Mouse (Mus musculus) limb, embryonic 13.5 days (tissue): ENCODE data around the gene Sh3pxd2b. TPM values are rescaled to one million over a fixed set of nuclear protein-coding genes. Genes with fewer than 3 reads are reported as not detected.
"Not testable (repeated sequence)": the region's sequence is repeated elsewhere in the genome, so short reads cannot be mapped to it uniquely, and the experiment has no call there.

Source experiments
- ATAC-seq: fragments of 200-750 bp; cut with Nextera tagmentation; 2 replicates; pipeline ENCODE4 v1.8.0; 2017; ENCODE audit warnings: low read depth, moderate number of reproducible peaks, moderate TSS enrichment; ENCODE audit not compliant: low FRiP score
- H3K27ac ChIP-seq: fragments of 300-500 bp; sonication (generic); 2 replicates; pipeline ENCODE4 v1.5.1; 2015; ENCODE audit warnings: inconsistent platforms, mild to moderate bottlenecking, moderate library complexity
- H3K27me3 ChIP-seq: fragments of 300-500 bp; sonication (generic); 2 replicates; pipeline ENCODE4 v1.6.1; 2015; ENCODE audit warnings: mild to moderate bottlenecking, inconsistent platforms
- H3K36me3 ChIP-seq: fragments of 300-500 bp; sonication (generic); 2 replicates; pipeline ENCODE4 v1.6.1; 2015; ENCODE audit warnings: inconsistent platforms, mild to moderate bottlenecking, moderate library complexity
- H3K4me1 ChIP-seq: fragments of 300-500 bp; sonication (generic); 2 replicates; pipeline ENCODE4 v1.6.1; 2015; ENCODE audit warnings: inconsistent platforms
- H3K4me2 ChIP-seq: fragments of 300-500 bp; sonication (generic); replicated peaks from 2 replicates; pipeline ENCODE4 v1.6.1; 2015; ENCODE audit warnings: inconsistent platforms, mild to moderate bottlenecking, moderate library complexity
- H3K4me3 ChIP-seq: fragments of 300-500 bp; sonication (generic); 2 replicates; pipeline ENCODE4 v1.5.1; 2015; ENCODE audit warnings: moderate library complexity, mild to moderate bottlenecking, inconsistent platforms
- H3K9ac ChIP-seq: fragments of 300-500 bp; sonication (generic); 2 replicates; pipeline ENCODE4 v1.6.1; 2015; ENCODE audit warnings: mild to moderate bottlenecking, inconsistent platforms
- H3K9me3 ChIP-seq: fragments of 300-500 bp; sonication (generic); 2 replicates; pipeline ENCODE4 v1.6.1; 2016; ENCODE audit warnings: inconsistent platforms
- WGBS: fragments of 180-500 bp; shearing (Covaris S2); methylation state at CpG from one replicate; pipeline ENCODE4 v1.1.7; 2015; 5-methylcytosine and 5-hydroxymethylcytosine counted together
- polyA plus RNA-seq: library from polyadenylated mRNA; unstranded; fragments of >200 nt; fragmentation: Nextera tagmentation; extraction: Ambion mirVana; gene quantifications from 2 replicates; pipeline ENCODE4 v1.2.1, GENCODE M21; 2015

Gene Sh3pxd2b
- polyA plus RNA-seq, result 25.9 and 31.3 TPM in 2 replicates

DNA sequence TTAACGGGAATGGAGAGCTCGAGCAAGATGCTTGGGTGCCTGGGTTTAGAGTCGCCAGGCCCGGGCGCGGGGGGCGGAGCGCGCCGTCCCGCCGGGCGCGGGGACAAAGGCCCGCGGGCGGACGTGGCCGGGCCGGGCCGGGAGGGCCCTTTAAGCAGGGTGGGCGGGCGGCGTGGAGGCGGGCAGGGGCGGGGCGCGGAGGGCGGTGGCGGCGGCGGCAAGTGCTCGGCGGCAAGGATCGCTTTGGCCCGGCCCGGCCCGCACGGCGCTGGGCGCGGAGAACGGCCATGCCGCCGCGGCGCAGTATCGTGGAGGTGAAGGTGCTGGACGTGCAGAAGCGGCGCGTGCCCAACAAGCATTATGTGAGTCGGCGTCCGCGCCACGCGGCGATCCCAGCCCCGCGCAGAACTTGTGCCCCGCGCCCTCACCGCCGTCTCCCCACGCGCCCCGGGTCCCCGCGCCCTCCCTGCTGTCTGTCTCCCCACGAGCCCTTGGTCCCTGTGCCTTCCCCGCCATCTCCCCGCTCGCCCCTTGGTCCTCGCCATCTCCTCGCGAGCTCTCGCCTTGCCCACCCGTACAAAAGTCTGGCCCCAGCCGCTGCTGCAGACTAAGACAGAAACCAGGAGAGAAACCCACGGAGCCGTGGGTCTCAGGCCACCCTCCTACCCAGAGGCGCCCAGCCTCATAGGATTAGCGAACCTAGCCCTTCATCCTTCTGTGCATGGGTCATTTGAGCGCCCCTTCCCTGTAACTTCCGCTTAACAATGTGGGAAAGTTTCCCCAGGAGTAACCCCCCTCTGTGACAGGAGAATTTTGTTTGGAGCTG is at the start of gene Sh3pxd2b:
TSS of gene Sh3pxd2b (plus strand) at position 214 of the 826 bp plus-strand sequence.
- WGBS, result under 1% methylated on average over 50 of the region's 86 CpGs
- Histone ChIP-seq H3K9me3 (no peaks in the 10 kb centered on the region), H3K9ac (peak within 1 kb of the TSS; percentile 96), H3K4me1 (peaks cover 37% of the 10 kb centered on the region), H3K27ac (peak within 1 kb of the TSS; percentile 87), H3K36me3 (peaks cover 25% of the 10 kb centered on the region), H3K27me3 (no peaks in the 10 kb centered on the region), H3K4me3 (peak within 1 kb of the TSS; percentile 87), H3K4me2 (peak within 1 kb of the TSS; percentile 95)
- ATAC-seq, result peak; percentile 75

DNA sequence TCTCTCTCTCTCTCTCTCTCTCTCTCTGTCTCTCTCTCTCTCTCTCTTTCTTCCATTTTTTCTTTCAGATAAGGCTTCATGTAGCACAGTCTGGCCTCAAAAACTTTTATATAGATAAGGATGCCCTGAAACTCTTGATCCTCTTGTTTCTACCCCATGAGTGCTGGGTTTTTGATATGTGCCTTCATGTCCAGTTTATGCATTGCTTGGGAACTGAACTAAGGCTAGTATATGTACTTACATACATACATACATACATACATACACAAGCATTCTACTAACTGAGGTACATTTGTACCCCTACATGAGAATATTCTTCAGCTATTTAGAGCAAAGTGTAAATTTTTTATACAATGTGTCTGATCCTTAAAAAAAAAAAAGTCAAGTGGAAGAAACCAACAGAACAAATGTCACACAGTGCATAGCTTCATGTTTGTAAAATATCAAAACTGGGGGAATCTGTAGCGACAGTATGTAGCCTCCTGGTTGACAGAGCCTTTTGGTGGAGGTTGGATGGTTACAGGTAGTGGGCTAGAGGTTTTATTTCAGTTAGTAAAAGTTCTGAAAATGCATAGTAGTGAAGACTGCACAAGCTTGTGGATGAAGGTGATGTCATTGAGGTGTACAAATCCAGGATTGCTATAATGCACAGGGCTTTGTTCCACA is 49.6 kb upstream of the Sh3pxd2b start:
- Histone ChIP-seq H3K27ac (no peak overlapping the region), H3K9ac (no peak overlapping the region), H3K4me1 (no peaks in the 10 kb centered on the region), H3K4me2 (no peak overlapping the region), H3K9me3 (no peaks in the 10 kb centered on the region), H3K36me3 (no peaks in the 10 kb centered on the region), H3K4me3 (no peak overlapping the region), H3K27me3 (peaks cover 15% of the 10 kb centered on the region)
- 94% methylated on average over 1 of the region's 1 CpGs for WGBS
- no peak for ATAC-seq

- Histone ChIP-seq H3K9ac (no peak overlapping the region), H3K4me2 (no peak overlapping the region), H3K36me3 (no peaks in the 10 kb centered on the region), H3K27ac (no peak overlapping the region), H3K4me1 (no peaks in the 10 kb centered on the region), H3K4me3 (no peak overlapping the region), H3K27me3 (peaks cover 15% of the 10 kb centered on the region), H3K9me3 (no peaks in the 10 kb centered on the region)
- ATAC-seq, result no peak
- WGBS, result 95% methylated on average over 2 of the region's 2 CpGs
These were observed 49.1 kb upstream of the Sh3pxd2b start for GRCm38 (mm10) chr11:32298532-32298918.

- not testable (repeated sequence) for H3K4me1 ChIP-seq
- H3K4me3 ChIP-seq, result peak within 1 kb of the TSS; percentile 31
These were observed 47.8 kb upstream of the Sh3pxd2b start, which contains the start of gene Hbq1a for GRCm38 (mm10) chr11:32299865-32300264. Hbq1a (plus strand) TSS chr11:32300069.

DNA sequence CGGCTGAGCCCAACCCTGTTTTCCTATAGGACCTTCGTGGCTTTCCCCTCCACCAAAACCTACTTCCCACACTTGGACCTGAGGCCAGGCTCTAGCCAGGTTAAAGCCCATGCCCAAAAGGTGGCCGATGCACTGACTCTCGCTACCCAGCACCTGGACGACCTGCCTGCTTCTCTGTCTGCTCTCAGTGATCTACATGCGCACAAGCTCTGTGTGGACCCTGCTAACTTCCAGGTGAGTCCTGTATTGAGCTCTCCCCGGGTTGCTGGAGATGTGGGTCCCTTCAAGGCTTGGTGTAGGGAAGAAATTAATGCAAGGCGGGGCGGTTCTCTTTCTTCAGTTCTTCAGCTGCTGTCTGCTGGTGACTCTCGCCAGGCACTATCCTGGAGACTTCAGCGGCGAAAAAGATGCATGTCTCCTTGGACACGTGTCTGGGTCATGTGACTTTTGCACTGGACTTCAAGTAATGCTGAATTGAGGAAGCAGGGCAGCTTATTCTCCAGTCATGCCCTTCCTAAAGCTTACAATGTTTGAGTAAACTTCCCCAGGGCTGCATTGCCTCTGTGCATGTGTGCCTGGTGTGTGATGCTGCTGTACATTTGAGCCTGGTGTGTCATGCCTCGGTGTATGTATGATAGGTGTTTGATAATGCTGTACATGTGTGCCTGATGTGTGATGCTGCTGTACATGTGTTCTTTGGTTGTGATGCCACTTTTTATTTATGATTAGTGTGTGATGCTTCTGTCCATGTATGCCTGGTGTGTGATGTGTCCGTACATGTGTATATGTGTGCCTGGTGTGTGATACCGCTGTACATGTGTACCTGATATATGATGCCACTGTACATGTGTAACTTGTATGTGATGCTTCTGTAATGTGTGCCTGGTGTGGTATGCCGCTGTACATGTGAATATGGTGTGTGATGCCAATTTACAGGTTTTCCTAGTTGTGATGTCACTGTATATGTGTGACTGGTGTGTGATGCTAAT is 47.0 kb upstream of the Sh3pxd2b start:
- Histone ChIP-seq H3K4me3 (peak overlapping the region; percentile 31), H3K27ac (no peak overlapping the region), H3K4me2 (peak overlapping the region; percentile 58), H3K4me1 (no peaks in the 10 kb centered on the region), H3K9ac (no peak overlapping the region; the same call in 1 of the 2 replicates), H3K9me3 (no peaks in the 10 kb centered on the region), H3K36me3 (no peaks in the 10 kb centered on the region), H3K27me3 (peaks cover 17% of the 10 kb centered on the region)
- WGBS, result 42% methylated on average over 16 of the region's 17 CpGs
- peak; percentile 18; the same call in 1 of the 2 replicates for ATAC-seq

More at GRCm38 (mm10) chr11:32299865-32300264, 47.8 kb upstream of the Sh3pxd2b start, which contains the start of gene Hbq1a:
- not testable (repeated sequence) for H3K36me3 ChIP-seq, H3K9ac ChIP-seq, H3K27ac ChIP-seq, H3K9me3 ChIP-seq
- H3K27me3 ChIP-seq, result peaks cover 15% of the 10 kb centered on the region
- H3K4me2 ChIP-seq, result peak within 1 kb of the TSS; percentile 58
- WGBS, result 9% methylated on average over 16 of the region's 16 CpGs
- ATAC-seq, result peak; percentile 63; the same call in 1 of the 2 replicates

- H3K4me2 ChIP-seq, result no peak overlapping the region
- no peak overlapping the region for H3K27ac ChIP-seq
- peaks cover 17% of the 10 kb centered on the region for H3K27me3 ChIP-seq
- H3K9me3 ChIP-seq, result no peaks in the 10 kb centered on the region
- H3K36me3 ChIP-seq, result no peaks in the 10 kb centered on the region
- H3K9ac ChIP-seq, result no peak overlapping the region
- WGBS, result 55% methylated on average over 1 of the region's 1 CpGs
- H3K4me3 ChIP-seq, result no peak overlapping the region
- ATAC-seq, result no peak
- H3K4me1 ChIP-seq, result no peaks in the 10 kb centered on the region
These were observed 46.1 kb upstream of the Sh3pxd2b start for GRCm38 (mm10) chr11:32301506-32301905.

GRCm38 (mm10) chr11:32302824-32303419 is 44.7 kb upstream of the Sh3pxd2b start:
- no peaks in the 10 kb centered on the region for H3K36me3 ChIP-seq
- 48% methylated on average over 2 of the region's 2 CpGs for WGBS
- H3K9me3 ChIP-seq, result no peaks in the 10 kb centered on the region
- H3K4me2 ChIP-seq, result no peak overlapping the region
- no peak overlapping the region for H3K27ac ChIP-seq
- peaks cover 17% of the 10 kb centered on the region for H3K27me3 ChIP-seq
- ATAC-seq, result no peak
- no peak overlapping the region for H3K9ac ChIP-seq
- no peak overlapping the region for H3K4me3 ChIP-seq
- no peaks in the 10 kb centered on the region for H3K4me1 ChIP-seq

GRCm38 (mm10) chr11:32303455-32303854 is 44.2 kb upstream of the Sh3pxd2b start:
- Histone ChIP-seq H3K36me3 (no peaks in the 10 kb centered on the region), H3K9ac (no peak overlapping the region), H3K9me3 (no peaks in the 10 kb centered on the region), H3K4me1 (no peaks in the 10 kb centered on the region), H3K4me2 (no peak overlapping the region), H3K27me3 (peaks cover 14% of the 10 kb centered on the region), H3K4me3 (no peak overlapping the region), H3K27ac (no peak overlapping the region)
- 84% methylated on average over 1 of the region's 1 CpGs for WGBS
- ATAC-seq, result no peak

GRCm38 (mm10) chr11:32307006-32307405 is 40.6 kb upstream of the Sh3pxd2b start:
- H3K27me3 ChIP-seq, result 0 out of 2 replicates have a peak, but pooled peaks cover 2% of the 10 kb centered on the region
- H3K27ac ChIP-seq, result no peak overlapping the region
- 89% methylated on average over 1 of the region's 1 CpGs for WGBS
- H3K9ac ChIP-seq, result no peak overlapping the region
- no peak for ATAC-seq
- H3K4me3 ChIP-seq, result no peak overlapping the region
- no peak overlapping the region for H3K4me2 ChIP-seq
- no peaks in the 10 kb centered on the region for H3K4me1 ChIP-seq
- no peaks in the 10 kb centered on the region for H3K36me3 ChIP-seq
- no peaks in the 10 kb centered on the region for H3K9me3 ChIP-seq

DNA sequence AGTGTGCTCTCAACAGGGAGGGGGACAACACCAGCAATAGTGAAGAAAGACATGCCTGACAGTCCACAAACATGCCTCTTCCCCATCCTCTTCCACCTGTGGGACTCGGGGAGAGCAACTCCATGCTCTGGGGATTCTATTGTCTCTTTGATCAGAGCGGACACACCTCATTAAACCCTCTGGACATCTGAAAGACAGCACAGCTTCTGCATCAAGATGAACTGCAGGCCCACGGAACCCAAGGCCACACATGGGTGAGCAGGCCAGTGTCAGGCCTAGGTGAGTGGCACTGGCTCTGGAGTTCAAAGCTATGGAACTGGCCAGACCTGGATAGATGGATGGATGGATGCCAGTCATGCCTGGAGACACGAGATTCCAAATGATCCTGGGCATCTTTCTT is 38.2 kb upstream of the Sh3pxd2b start:
- no peak for ATAC-seq
- 58% methylated on average over 4 of the region's 4 CpGs for WGBS
- 0 out of 2 replicates have a peak, but pooled peaks cover 2% of the 10 kb centered on the region for H3K27me3 ChIP-seq

DNA sequence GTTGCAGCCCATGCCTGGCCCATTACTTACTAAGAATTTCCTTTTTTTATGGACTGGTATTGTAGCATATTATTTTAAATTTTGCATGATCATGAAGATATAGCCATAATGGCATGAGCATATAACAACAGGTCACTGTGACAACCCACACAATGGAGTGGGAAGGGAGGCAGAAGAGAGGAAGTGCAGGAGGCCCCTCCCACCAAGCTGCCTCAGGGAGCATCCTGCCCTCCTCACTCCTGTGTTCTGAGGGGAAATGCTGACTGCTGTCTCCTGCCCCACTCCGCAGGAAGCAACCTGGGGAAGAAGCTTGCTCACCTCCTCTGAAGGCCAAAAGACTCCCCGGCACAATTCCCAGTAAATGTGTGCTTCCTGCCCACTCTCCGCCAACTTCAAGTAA is 37.7 kb upstream of the Sh3pxd2b start:
- H3K4me1 ChIP-seq, result no peaks in the 10 kb centered on the region
- H3K27ac ChIP-seq, result no peak overlapping the region
- 66% methylated on average over 3 of the region's 3 CpGs for WGBS
- H3K27me3 ChIP-seq, result 0 out of 2 replicates have a peak, but pooled peaks cover 2% of the 10 kb centered on the region
- H3K36me3 ChIP-seq, result no peaks in the 10 kb centered on the region
- H3K9me3 ChIP-seq, result no peaks in the 10 kb centered on the region
- no peak overlapping the region for H3K4me3 ChIP-seq
- H3K9ac ChIP-seq, result no peak overlapping the region
- ATAC-seq, result no peak
- no peak overlapping the region for H3K4me2 ChIP-seq

More for the DNA sequence above, 38.2 kb upstream of the Sh3pxd2b start:
- H3K9me3 ChIP-seq, result no peaks in the 10 kb centered on the region
- no peak overlapping the region for H3K9ac ChIP-seq
- no peak overlapping the region for H3K4me2 ChIP-seq
- no peaks in the 10 kb centered on the region for H3K4me1 ChIP-seq
- H3K27ac ChIP-seq, result no peak overlapping the region
- H3K4me3 ChIP-seq, result no peak overlapping the region
- H3K36me3 ChIP-seq, result no peaks in the 10 kb centered on the region
